Mouse (Mus musculus) heart, adult 2 months (tissue): ENCODE results near the gene Trmt61a. TPM values are rescaled to one million over a fixed set of nuclear protein-coding genes. Genes with fewer than 3 reads are reported as not detected.
"Not testable (repeated sequence)": the region's sequence is repeated elsewhere in the genome, so short reads cannot be mapped to it uniquely, and the experiment has no call there.

Experiments used
- DNase-seq, 2 experiments: peaks; one replicate each; pipeline ENCODE4 v3.0.0; 2021
- H3K27ac ChIP-seq: fragments of 200-600 bp; 2 replicates; pipeline ENCODE4 v1.8.1; 2022
- H3K27me3 ChIP-seq: fragments of 200-500 bp; 2 replicates; pipeline ENCODE4 v1.6.1; 2012; ENCODE audit warnings: mild to moderate bottlenecking, low read length, inconsistent platforms, mixed read lengths; ENCODE audit not compliant: control insufficient read depth, insufficient read depth
- H3K36me3 ChIP-seq: fragments of 200-500 bp; 2 replicates; pipeline ENCODE4 v1.6.1; 2012; ENCODE audit warnings: low read length, inconsistent platforms; ENCODE audit not compliant: control insufficient read depth, insufficient read depth
- H3K4me1 ChIP-seq: fragments of 200-500 bp; 2 replicates; pipeline ENCODE4 v1.6.1; 2011; ENCODE audit warnings: low read length; ENCODE audit not compliant: control insufficient read depth, insufficient read depth
- H3K4me3 ChIP-seq: fragments of 200-600 bp; 2 replicates; pipeline ENCODE4 v1.8.1; 2022
- H3K79me2 ChIP-seq: fragments of 200-500 bp; replicated peaks from 2 replicates; pipeline ENCODE4 v1.6.1; 2012; ENCODE audit warnings: mild to moderate bottlenecking, inconsistent platforms, low read length, moderate library complexity, mixed read lengths; ENCODE audit not compliant: control insufficient read depth, insufficient read depth
- H3K9ac ChIP-seq: fragments of 200-500 bp; 2 replicates; pipeline ENCODE4 v1.6.1; 2012; ENCODE audit warnings: low read depth, mild to moderate bottlenecking, control low read depth, inconsistent platforms, low read length, mixed read lengths
- CTCF ChIP-seq: fragments of 200-600 bp; IDR thresholded peaks from 2 replicates; pipeline ENCODE4 v1.8.1; 2022; ENCODE audit warnings: antibody characterized with exemption, mild to moderate bottlenecking, moderate library complexity
- EP300 ChIP-seq: fragments of 200-500 bp; IDR thresholded peaks from 2 replicates; pipeline ENCODE4 v1.6.1; 2011; ENCODE audit warnings: low read depth, low read length, control low read depth; ENCODE audit not compliant: insufficient read depth
- POLR2A ChIP-seq: fragments of 200-500 bp; IDR thresholded peaks from 2 replicates; pipeline ENCODE4 v1.6.1; 2011; ENCODE audit warnings: mild to moderate bottlenecking, low read depth, low read length, control low read depth; ENCODE audit not compliant: insufficient read depth
- WGBS: fragments of 180-500 bp; shearing (Covaris S2); methylation state at CpG from one replicate; pipeline ENCODE4 v1.1.7; 2018; 5-methylcytosine and 5-hydroxymethylcytosine counted together
- intact Hi-C: fragments of 180-260 bp; cut with DNase I; formaldehyde crosslinking; loops from one replicate; pipeline ENCODE4 v1.15.1; 2025
- polyA plus RNA-seq: library from polyadenylated mRNA; depleted of rRNA; stranded (reverse); fragments of >200 nt; gene quantifications from 2 replicates; pipeline ENCODE4 v1.2.3, GENCODE M21; 2012
- total RNA-seq, 2 experiments: library from RNA; stranded (reverse); gene quantifications; 2 replicates each; pipeline ENCODE4 v1.2.3; 2021

The Trmt61a gene
- total and polyA plus RNA-seq, 3 experiments, result 4.5 to 11.8 (median 5.4) TPM

GRCm38 (mm10) chr12:111713004-111713651 lies 35.2 kb downstream of the Trmt61a start, which contains the start of the genes Bag5 and Apopt1:
Gene Bag5 (minus strand): TSS chr12:111713257.
Gene Apopt1 (plus strand): TSS chr12:111713261.
- under 1% methylated on average over 86 of the region's 86 CpGs for WGBS
- H3K27me3 ChIP-seq, result no peaks in the 10 kb centered on the region
- TF ChIP-seq CTCF (peak; percentile 65), EP300 (peak; percentile 47; the same call in 1 of the 2 replicates), POLR2A (peak; percentile 69)
- H3K27ac ChIP-seq, result peak within 1 kb of the TSS; percentile 94
- no peaks in the 10 kb centered on the region; the same call in 1 of the 2 replicates for H3K79me2 ChIP-seq
- H3K4me1 ChIP-seq, result peaks cover 16% of the 10 kb centered on the region
- H3K4me3 ChIP-seq, result peak within 1 kb of the TSS; percentile 86
- intact Hi-C loops, result loop anchor here (2.0 kb wide), 2 partner anchors 20 to 34 kb away; partner anchors contain the start of gene Trmt61a
- DNase-seq, result peak; percentile 95
- peaks cover 26% of the 10 kb centered on the region for H3K36me3 ChIP-seq
- H3K9ac ChIP-seq, result peak within 1 kb of the TSS; percentile 94

GRCm38 (mm10) chr12:111713880-111714279 lies 36.0 kb downstream of the Trmt61a start:
- not testable (repeated sequence) for H3K9ac ChIP-seq, DNase-seq, H3K27ac ChIP-seq, H3K79me2 ChIP-seq, H3K27me3 ChIP-seq
- Histone ChIP-seq H3K36me3 (peaks cover 23% of the 10 kb centered on the region), H3K4me3 (peak overlapping the region; percentile 86), H3K4me1 (peaks cover 17% of the 10 kb centered on the region)
- intact Hi-C loops, result loop anchor here (2.0 kb wide), 2 partner anchors 19 to 35 kb away; partner anchors contain the start of gene Trmt61a
- 69% methylated on average over 6 of the region's 6 CpGs for WGBS

- H3K27me3 ChIP-seq, result no peaks in the 10 kb centered on the region
- no peak overlapping the region for H3K27ac ChIP-seq
- no peaks in the 10 kb centered on the region; the same call in 1 of the 2 replicates for H3K79me2 ChIP-seq
- intact Hi-C loops, result no loop called here
- peaks cover 2% of the 10 kb centered on the region; the same call in 1 of the 2 replicates for H3K36me3 ChIP-seq
- no peak for TF ChIP-seq CTCF
- TF ChIP-seq EP300, result no peak
- TF ChIP-seq POLR2A, result no peak
- H3K4me3 ChIP-seq, result no peak overlapping the region
- peaks cover 9% of the 10 kb centered on the region for H3K4me1 ChIP-seq
- no peak for DNase-seq
- WGBS, result 96% methylated on average over 7 of the region's 7 CpGs
- H3K9ac ChIP-seq, result no peak overlapping the region
These were observed 38.6 kb downstream of the Trmt61a start for GRCm38 (mm10) chr12:111716505-111716904.

GRCm38 (mm10) chr12:111718656-111719055 lies 40.8 kb downstream of the Trmt61a start:
- H3K27ac ChIP-seq, result no peak overlapping the region
- peaks cover 4% of the 10 kb centered on the region for H3K4me1 ChIP-seq
- no peaks in the 10 kb centered on the region for H3K79me2 ChIP-seq
- no peaks in the 10 kb centered on the region for H3K27me3 ChIP-seq
- no peak overlapping the region for H3K4me3 ChIP-seq
- no peak overlapping the region for H3K9ac ChIP-seq
- TF ChIP-seq EP300 (no peak), POLR2A (no peak), CTCF (no peak)
- intact Hi-C loops, result no loop called here
- WGBS, result 29% methylated on average over 8 of the region's 8 CpGs
- H3K36me3 ChIP-seq, result no peaks in the 10 kb centered on the region
- no peak for DNase-seq

GRCm38 (mm10) chr12:111720222-111720621 lies 42.3 kb downstream of the Trmt61a start:
- no peak overlapping the region for H3K27ac ChIP-seq
- no peaks in the 10 kb centered on the region for H3K36me3 ChIP-seq
- intact Hi-C loops, result no loop called here
- H3K4me3 ChIP-seq, result no peak overlapping the region
- 90% methylated on average over 4 of the region's 4 CpGs for whole genome bisulfite sequencing
- TF ChIP-seq EP300 (no peak), POLR2A (no peak), CTCF (no peak)
- H3K9ac ChIP-seq, result no peak overlapping the region
- no peak for DNase-seq
- no peaks in the 10 kb centered on the region for H3K27me3 ChIP-seq
- H3K4me1 ChIP-seq, result peaks cover 8% of the 10 kb centered on the region
- no peaks in the 10 kb centered on the region for H3K79me2 ChIP-seq

- intact Hi-C loops, result no loop called here
- H3K4me1 ChIP-seq, result peaks cover 19% of the 10 kb centered on the region
- no peaks in the 10 kb centered on the region for H3K79me2 ChIP-seq
- DNase-seq, result peak in 1 of 2 experiments; percentile 75
- H3K36me3 ChIP-seq, result no peaks in the 10 kb centered on the region
- 67% methylated on average over 9 of the region's 9 CpGs for WGBS
- H3K4me3 ChIP-seq, result no peak overlapping the region
- no peak overlapping the region for H3K9ac ChIP-seq
- no peaks in the 10 kb centered on the region for H3K27me3 ChIP-seq
- no peak overlapping the region for H3K27ac ChIP-seq
- TF ChIP-seq EP300, result 0 out of 2 replicates have a peak, but pooled peaks have one; percentile 15
- TF ChIP-seq CTCF, result peak; percentile 83
- no peak for TF ChIP-seq POLR2A
These were observed 44.7 kb downstream of the Trmt61a start for GRCm38 (mm10) chr12:111722654-111723053.
